Mouse (Mus musculus): Measurements from ENCODE around the gene Birc2. TPM values are rescaled to one million over a fixed set of nuclear protein-coding genes. Genes with fewer than 3 reads are reported as not detected.

Birc2 gene
- polyA plus RNA-seq, 1 experiment from 2014 or later, result 46.2 TPM

GRCm38 (mm10) chr9:7796129-7796864 is 40.6 kb downstream of the Birc2 start:
- H3K9ac ChIP-seq (ENCODE audit: low read length), result no peak overlapping the region
- H3K27ac ChIP-seq (ENCODE audit: low read depth, low read length), result no peak overlapping the region
- no peaks in the 10 kb centered on the region for H3K4me1 ChIP-seq (ENCODE audit: control insufficient read depth, insufficient read depth, low read length)
- 77% methylated on average over 6 of the region's 6 CpGs for WGBS
- no peaks in the 10 kb centered on the region; the same call in 1 of the 2 replicates for H3K36me3 ChIP-seq (ENCODE audit: control insufficient read depth, insufficient read depth, low read length)
- no peak for ATAC-seq (ENCODE audit: insufficient read depth, low FRiP score, low TSS enrichment)
- H3K27me3 ChIP-seq (ENCODE audit: control insufficient read depth, insufficient read depth, low read length), result no peaks in the 10 kb centered on the region
- H3K4me2 ChIP-seq (ENCODE audit: low read depth), result no peak overlapping the region
- no peaks in the 10 kb centered on the region for H3K9me3 ChIP-seq (ENCODE audit: control insufficient read depth, low read length)
- H3K4me3 ChIP-seq (ENCODE audit: low read depth, low read length), result no peak overlapping the region
- no peak for DNase-seq (ENCODE audit: low spot score)

GRCm38 (mm10) chr9:7795581-7795980 is 41.3 kb downstream of the Birc2 start:
- H3K9me3 ChIP-seq (ENCODE audit: control insufficient read depth, low read length), result no peaks in the 10 kb centered on the region
- H3K4me3 ChIP-seq (ENCODE audit: low read depth, low read length), result no peak overlapping the region
- no peak overlapping the region for H3K27ac ChIP-seq (ENCODE audit: low read depth, low read length)
- H3K4me2 ChIP-seq (ENCODE audit: low read depth), result no peak overlapping the region
- H3K36me3 ChIP-seq (ENCODE audit: control insufficient read depth, insufficient read depth, low read length), result no peaks in the 10 kb centered on the region; the same call in 1 of the 2 replicates
- H3K27me3 ChIP-seq (ENCODE audit: control insufficient read depth, insufficient read depth, low read length), result no peaks in the 10 kb centered on the region
- no peak overlapping the region for H3K9ac ChIP-seq (ENCODE audit: low read length)
- no peak for ATAC-seq (ENCODE audit: insufficient read depth, low FRiP score, low TSS enrichment)
- no peaks in the 10 kb centered on the region for H3K4me1 ChIP-seq (ENCODE audit: control insufficient read depth, insufficient read depth, low read length)
- DNase-seq (ENCODE audit: low spot score), result no peak

- no peaks in the 10 kb centered on the region for H3K27me3 ChIP-seq (ENCODE audit: control insufficient read depth, insufficient read depth, low read length)
- H3K36me3 ChIP-seq (ENCODE audit: control insufficient read depth, insufficient read depth, low read length), result no peaks in the 10 kb centered on the region; the same call in 1 of the 2 replicates
- H3K9me3 ChIP-seq (ENCODE audit: control insufficient read depth, low read length), result no peaks in the 10 kb centered on the region
- ATAC-seq (ENCODE audit: insufficient read depth, low FRiP score, low TSS enrichment), result no peak
- no peak overlapping the region for H3K27ac ChIP-seq (ENCODE audit: low read depth, low read length)
- WGBS, result 93% methylated on average over 2 of the region's 2 CpGs
- H3K4me3 ChIP-seq (ENCODE audit: low read depth, low read length), result no peak overlapping the region
- H3K4me2 ChIP-seq (ENCODE audit: low read depth), result no peak overlapping the region
- no peak for DNase-seq (ENCODE audit: low spot score)
- H3K9ac ChIP-seq (ENCODE audit: low read length), result no peak overlapping the region
- no peaks in the 10 kb centered on the region for H3K4me1 ChIP-seq (ENCODE audit: control insufficient read depth, insufficient read depth, low read length)
Measured at GRCm38 (mm10) chr9:7793561-7793960, 43.3 kb downstream of the Birc2 start.

GRCm38 (mm10) chr9:7790580-7791084 is 46.2 kb downstream of the Birc2 start:
- H3K9ac ChIP-seq (ENCODE audit: low read length), result no peak overlapping the region
- 95% methylated on average over 11 of the region's 11 CpGs for WGBS
- H3K4me3 ChIP-seq (ENCODE audit: low read depth, low read length), result no peak overlapping the region
- DNase-seq (ENCODE audit: low spot score), result no peak
- H3K4me2 ChIP-seq (ENCODE audit: low read depth), result no peak overlapping the region
- H3K4me1 ChIP-seq (ENCODE audit: control insufficient read depth, insufficient read depth, low read length), result no peaks in the 10 kb centered on the region
- no peak for ATAC-seq (ENCODE audit: insufficient read depth, low FRiP score, low TSS enrichment)
- H3K9me3 ChIP-seq (ENCODE audit: control insufficient read depth, low read length), result no peaks in the 10 kb centered on the region
- H3K36me3 ChIP-seq (ENCODE audit: control insufficient read depth, insufficient read depth, low read length), result no peaks in the 10 kb centered on the region; the same call in 1 of the 2 replicates
- no peak overlapping the region for H3K27ac ChIP-seq (ENCODE audit: low read depth, low read length)
- H3K27me3 ChIP-seq (ENCODE audit: control insufficient read depth, insufficient read depth, low read length), result no peaks in the 10 kb centered on the region

- Histone ChIP-seq H3K27ac (ENCODE audit: low read depth, low read length) (no peak overlapping the region), H3K9me3 (ENCODE audit: control insufficient read depth, low read length) (no peaks in the 10 kb centered on the region), H3K9ac (ENCODE audit: low read length) (no peak overlapping the region), H3K4me1 (ENCODE audit: control insufficient read depth, insufficient read depth, low read length) (no peaks in the 10 kb centered on the region), H3K4me2 (ENCODE audit: low read depth) (no peak overlapping the region), H3K36me3 (ENCODE audit: control insufficient read depth, insufficient read depth, low read length) (no peaks in the 10 kb centered on the region; the same call in 1 of the 2 replicates), H3K4me3 (ENCODE audit: low read depth, low read length) (no peak overlapping the region), H3K27me3 (ENCODE audit: control insufficient read depth, insufficient read depth, low read length) (no peaks in the 10 kb centered on the region)
- DNase-seq (ENCODE audit: low spot score) (no peak), ATAC-seq (ENCODE audit: insufficient read depth, low FRiP score, low TSS enrichment) (no peak)
- WGBS, result 91% methylated on average over 8 of the region's 8 CpGs
Measured at GRCm38 (mm10) chr9:7789764-7790575, 46.9 kb downstream of the Birc2 start.

GRCm38 (mm10) chr9:7788411-7788810 is 48.5 kb downstream of the Birc2 start:
- no peak overlapping the region for H3K4me2 ChIP-seq (ENCODE audit: low read depth)
- no peak overlapping the region for H3K27ac ChIP-seq (ENCODE audit: low read depth, low read length)
- no peaks in the 10 kb centered on the region for H3K27me3 ChIP-seq (ENCODE audit: control insufficient read depth, insufficient read depth, low read length)
- H3K9me3 ChIP-seq (ENCODE audit: control insufficient read depth, low read length), result no peaks in the 10 kb centered on the region
- DNase-seq (ENCODE audit: low spot score) (no peak), ATAC-seq (ENCODE audit: insufficient read depth, low FRiP score, low TSS enrichment) (no peak)
- H3K4me1 ChIP-seq (ENCODE audit: control insufficient read depth, insufficient read depth, low read length), result no peaks in the 10 kb centered on the region
- H3K9ac ChIP-seq (ENCODE audit: low read length), result no peak overlapping the region
- 91% methylated on average over 6 of the region's 6 CpGs for WGBS
- H3K4me3 ChIP-seq (ENCODE audit: low read depth, low read length), result no peak overlapping the region
- H3K36me3 ChIP-seq (ENCODE audit: control insufficient read depth, insufficient read depth, low read length), result no peaks in the 10 kb centered on the region; the same call in 1 of the 2 replicates

GRCm38 (mm10) chr9:7786086-7786485 is 50.8 kb downstream of the Birc2 start:
- Histone ChIP-seq H3K4me2 (ENCODE audit: low read depth) (no peak overlapping the region), H3K27ac (ENCODE audit: low read depth, low read length) (no peak overlapping the region), H3K27me3 (ENCODE audit: control insufficient read depth, insufficient read depth, low read length) (no peaks in the 10 kb centered on the region), H3K9ac (ENCODE audit: low read length) (no peak overlapping the region), H3K4me3 (ENCODE audit: low read depth, low read length) (no peak overlapping the region), H3K36me3 (ENCODE audit: control insufficient read depth, insufficient read depth, low read length) (peaks cover 3% of the 10 kb centered on the region; the same call in 1 of the 2 replicates), H3K9me3 (ENCODE audit: control insufficient read depth, low read length) (no peaks in the 10 kb centered on the region), H3K4me1 (ENCODE audit: control insufficient read depth, insufficient read depth, low read length) (no peaks in the 10 kb centered on the region)
- ATAC-seq (ENCODE audit: insufficient read depth, low FRiP score, low TSS enrichment) (no peak), DNase-seq (ENCODE audit: low spot score) (no peak)
- WGBS, result 93% methylated on average over 7 of the region's 7 CpGs

- no peak overlapping the region for H3K9ac ChIP-seq (ENCODE audit: low read length)
- H3K27me3 ChIP-seq (ENCODE audit: control insufficient read depth, insufficient read depth, low read length), result no peaks in the 10 kb centered on the region
- no peaks in the 10 kb centered on the region for H3K9me3 ChIP-seq (ENCODE audit: control insufficient read depth, low read length)
- H3K4me2 ChIP-seq (ENCODE audit: low read depth), result no peak overlapping the region
- 91% methylated on average over 3 of the region's 3 CpGs for WGBS
- ATAC-seq (ENCODE audit: insufficient read depth, low FRiP score, low TSS enrichment) (no peak), DNase-seq (ENCODE audit: low spot score) (no peak)
- peaks cover 4% of the 10 kb centered on the region; the same call in 1 of the 2 replicates for H3K36me3 ChIP-seq (ENCODE audit: control insufficient read depth, insufficient read depth, low read length)
- no peak overlapping the region for H3K27ac ChIP-seq (ENCODE audit: low read depth, low read length)
- H3K4me1 ChIP-seq (ENCODE audit: control insufficient read depth, insufficient read depth, low read length), result no peaks in the 10 kb centered on the region
- H3K4me3 ChIP-seq (ENCODE audit: low read depth, low read length), result no peak overlapping the region
Measured at GRCm38 (mm10) chr9:7785396-7785795, 51.5 kb downstream of the Birc2 start.
